Mouse (Mus musculus) lung, postnatal 0 days (tissue): Measurements from ENCODE around the gene Zfp385a.

Experiments used
- CTCF ChIP-seq: IDR thresholded peaks from 2 replicates; pipeline ENCODE4 v1.5.1; 2016; ENCODE audit warnings: antibody characterized with exemption, mild to moderate bottlenecking
- EP300 ChIP-seq: IDR thresholded peaks from 2 replicates; pipeline ENCODE4 v1.6.1; 2016; ENCODE audit warnings: antibody characterized with exemption, mild to moderate bottlenecking, control low read depth

GRCm38 (mm10) chr15:103356130-103356529, 16.2 kb upstream of the Zfp385a start:
- no peak for TF ChIP-seq CTCF
- no peak for TF ChIP-seq EP300
